Mouse (Mus musculus) midbrain, embryonic 13.5 days (tissue): ENCODE results near the gene Atp6v0a1. TPM values are rescaled to one million over a fixed set of nuclear protein-coding genes. Genes with fewer than 3 reads are reported as not detected.
A peak's percentile ranks its signal among the peaks of the same experiment; 100 is the strongest.

ENCODE experiments used
- ATAC-seq: fragments of 200-750 bp; cut with Nextera tagmentation; 2 replicates; pipeline ENCODE4 v1.8.0; 2017; ENCODE audit warnings: mild to moderate bottlenecking, moderate TSS enrichment, moderate library complexity
- H3K27ac ChIP-seq: fragments of 300-500 bp; sonication (generic); 2 replicates; pipeline ENCODE4 v1.5.1; 2015; ENCODE audit warnings: inconsistent platforms, mild to moderate bottlenecking, moderate library complexity
- H3K27me3 ChIP-seq: fragments of 300-500 bp; sonication (generic); 2 replicates; pipeline ENCODE4 v1.6.1; 2015; ENCODE audit warnings: mild to moderate bottlenecking, inconsistent platforms
- H3K36me3 ChIP-seq: fragments of 300-500 bp; sonication (generic); 2 replicates; pipeline ENCODE4 v1.6.1; 2015; ENCODE audit warnings: mild to moderate bottlenecking, inconsistent platforms
- H3K4me1 ChIP-seq: fragments of 300-500 bp; sonication (generic); replicated peaks from 2 replicates; pipeline ENCODE4 v1.6.1; 2015; ENCODE audit warnings: inconsistent platforms
- H3K4me2 ChIP-seq: fragments of 300-500 bp; sonication (generic); replicated peaks from 2 replicates; pipeline ENCODE4 v1.6.1; 2015; ENCODE audit warnings: moderate library complexity, mild to moderate bottlenecking, inconsistent platforms
- H3K4me3 ChIP-seq: fragments of 300-500 bp; sonication (generic); replicated peaks from 2 replicates; pipeline ENCODE4 v1.5.1; 2015; ENCODE audit warnings: mild to moderate bottlenecking, inconsistent platforms
- H3K9ac ChIP-seq: fragments of 300-500 bp; sonication (generic); replicated peaks from 2 replicates; pipeline ENCODE4 v1.6.1; 2015; ENCODE audit warnings: mild to moderate bottlenecking, inconsistent platforms
- H3K9me3 ChIP-seq: fragments of 300-500 bp; sonication (generic); 2 replicates; pipeline ENCODE4 v1.6.1; 2016; ENCODE audit warnings: mild to moderate bottlenecking, inconsistent platforms
- WGBS: fragments of 180-500 bp; shearing (Covaris S2); methylation state at CpG from one replicate; pipeline ENCODE4 v1.1.7; 2015; 5-methylcytosine and 5-hydroxymethylcytosine counted together
- polyA plus RNA-seq: library from polyadenylated mRNA; unstranded; fragments of >200 nt; fragmentation: Nextera tagmentation; extraction: Ambion mirVana; gene quantifications from 2 replicates; pipeline ENCODE4 v1.2.1, GENCODE M21; 2015

The Atp6v0a1 gene
- polyA plus RNA-seq, 1 experiment from 2014 or later = 90.8 TPM

DNA sequence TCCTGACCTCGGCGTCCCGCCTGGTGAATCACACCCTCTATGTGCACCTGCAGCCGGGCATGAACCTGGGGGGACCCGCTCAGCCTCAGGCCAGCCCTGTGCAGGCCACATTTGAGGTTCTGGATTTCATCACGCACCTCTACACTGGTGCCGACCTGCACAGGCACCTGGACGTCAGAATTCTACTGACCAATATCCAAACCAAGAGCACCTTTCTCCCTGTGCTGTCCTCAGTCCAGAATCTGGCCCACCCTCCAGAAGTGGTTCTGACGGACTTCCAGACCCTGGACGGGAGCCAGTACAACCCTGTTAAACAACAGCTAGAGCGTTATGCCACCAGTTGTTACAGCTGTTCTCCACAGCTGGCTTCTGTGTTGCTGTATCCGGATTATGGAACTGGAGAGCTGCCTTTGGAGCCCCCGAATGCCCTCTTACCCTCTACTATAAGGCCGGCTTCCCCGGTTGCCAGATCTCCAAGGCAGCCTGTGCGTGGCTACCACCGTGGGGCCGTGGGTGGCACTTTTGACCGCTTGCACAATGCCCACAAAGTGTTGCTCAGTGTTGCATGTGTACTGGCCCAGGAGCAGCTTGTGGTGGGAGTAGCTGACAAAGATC, 73.9 kb downstream of the Atp6v0a1 start:
- H3K9me3 ChIP-seq = no peaks in the 10 kb centered on the region
- 39% methylated on average over 19 of the region's 19 CpGs for WGBS
- ATAC-seq = peak; percentile 40
- H3K36me3 ChIP-seq = peaks cover 10% of the 10 kb centered on the region; the same call in 1 of the 2 replicates
- H3K27ac ChIP-seq = peak overlapping the region; percentile 90
- peaks cover 33% of the 10 kb centered on the region for H3K27me3 ChIP-seq
- peak overlapping the region; percentile 93 for H3K4me2 ChIP-seq
- peak overlapping the region; percentile 93 for H3K9ac ChIP-seq
- H3K4me3 ChIP-seq = peak overlapping the region; percentile 87
- H3K4me1 ChIP-seq = peaks cover 50% of the 10 kb centered on the region

DNA sequence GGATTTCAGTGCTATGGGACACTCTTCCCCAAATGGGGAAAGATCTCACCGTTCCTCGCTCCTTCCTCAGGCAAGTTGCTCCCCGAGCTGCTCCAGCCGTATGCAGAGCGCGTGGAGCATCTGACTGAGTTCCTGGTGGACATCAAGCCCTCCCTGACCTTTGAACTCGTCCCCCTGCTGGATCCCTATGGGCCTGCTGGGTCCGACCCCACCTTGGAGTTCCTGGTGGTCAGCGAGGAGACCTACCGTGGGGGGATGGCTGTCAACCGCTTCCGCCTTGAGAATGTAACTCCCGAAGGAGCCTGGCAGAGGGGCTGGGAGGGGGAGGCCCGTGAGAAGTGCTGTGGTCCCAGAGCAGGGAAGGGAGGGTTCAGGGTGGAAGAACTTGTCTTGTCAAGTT, 75.0 kb downstream of the Atp6v0a1 start:
- Histone ChIP-seq H3K27ac (no peak overlapping the region), H3K4me2 (no peak overlapping the region), H3K9me3 (no peaks in the 10 kb centered on the region), H3K9ac (no peak overlapping the region; the same call in 1 of the 2 replicates), H3K27me3 (peaks cover 22% of the 10 kb centered on the region), H3K4me1 (peaks cover 55% of the 10 kb centered on the region), H3K36me3 (peaks cover 13% of the 10 kb centered on the region), H3K4me3 (no peak overlapping the region)
- ATAC-seq = no peak
- 84% methylated on average over 14 of the region's 14 CpGs for WGBS

DNA sequence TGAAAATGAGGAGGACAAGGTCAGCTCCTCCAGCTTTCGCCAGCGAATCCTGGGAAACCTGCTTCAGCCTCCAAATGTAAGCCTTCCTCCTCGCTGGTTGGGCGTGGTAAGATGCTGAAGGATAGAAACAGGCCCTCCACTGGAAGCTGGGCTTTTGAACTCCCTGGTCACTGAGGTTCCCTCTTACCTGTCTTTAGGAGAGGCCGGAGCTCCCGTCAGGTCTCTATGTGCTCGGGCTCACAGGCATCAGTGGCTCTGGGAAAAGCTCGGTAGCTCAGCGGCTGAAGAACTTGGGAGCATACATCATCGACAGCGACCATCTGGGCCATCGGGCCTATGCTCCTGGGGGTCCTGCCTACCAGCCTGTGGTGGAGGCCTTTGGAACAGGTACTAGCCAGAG, 75.6 kb downstream of the Atp6v0a1 start:
- H3K4me1 ChIP-seq = peaks cover 51% of the 10 kb centered on the region
- no peak overlapping the region for H3K27ac ChIP-seq
- no peak overlapping the region for H3K4me3 ChIP-seq
- H3K36me3 ChIP-seq = peaks cover 19% of the 10 kb centered on the region
- H3K27me3 ChIP-seq = peaks cover 17% of the 10 kb centered on the region
- WGBS = 95% methylated on average over 12 of the region's 12 CpGs
- H3K9me3 ChIP-seq = no peaks in the 10 kb centered on the region
- 0 out of 2 replicates have a peak overlapping the region, but pooled peaks have one; percentile 11 for H3K9ac ChIP-seq
- ATAC-seq = no peak
- no peak overlapping the region for H3K4me2 ChIP-seq

DNA sequence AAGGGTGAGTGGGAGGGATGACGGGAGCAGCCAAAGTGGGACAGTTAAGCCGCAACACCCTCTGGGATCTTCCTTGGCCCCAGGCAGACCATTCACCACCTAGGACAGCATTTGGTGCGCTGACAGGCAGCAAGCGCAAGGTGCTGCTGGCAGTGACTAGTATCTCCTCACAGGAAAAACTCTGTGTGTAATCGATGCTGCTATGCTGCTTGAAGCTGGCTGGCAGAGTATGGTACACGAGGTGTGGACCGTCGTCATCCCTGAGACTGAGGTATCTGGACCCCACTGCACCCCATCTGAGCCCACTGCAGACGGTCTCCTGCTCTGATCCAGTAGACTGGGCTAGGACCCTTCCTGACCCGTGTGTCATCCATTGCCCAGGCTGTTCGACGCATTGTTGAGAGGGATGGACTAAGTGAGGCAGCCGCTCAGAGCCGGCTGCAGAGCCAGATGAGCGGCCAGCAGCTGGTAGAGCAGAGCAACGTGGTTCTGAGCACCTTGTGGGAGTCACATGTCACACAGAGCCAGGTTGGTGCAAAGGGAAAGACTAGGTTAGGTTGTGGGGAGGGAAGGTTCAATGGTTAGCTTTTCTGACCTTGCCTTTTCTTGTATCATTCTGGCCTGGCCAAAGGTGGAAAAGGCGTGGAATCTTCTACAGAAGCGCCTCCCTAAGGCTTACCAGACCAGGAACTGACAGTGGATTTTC, 76.5 kb downstream of the Atp6v0a1 start:
- Histone ChIP-seq H3K4me3 (0 out of 2 replicates have a peak overlapping the region, but pooled peaks have one; percentile 79), H3K27me3 (peaks cover 7% of the 10 kb centered on the region), H3K27ac (no peak overlapping the region), H3K36me3 (peaks cover 29% of the 10 kb centered on the region), H3K9ac (0 out of 2 replicates have a peak overlapping the region, but pooled peaks have one; percentile 54), H3K9me3 (no peaks in the 10 kb centered on the region), H3K4me2 (peak overlapping the region; percentile 96; the same call in 1 of the 2 replicates), H3K4me1 (peaks cover 50% of the 10 kb centered on the region)
- ATAC-seq = no peak
- 91% methylated on average over 18 of the region's 18 CpGs for WGBS

DNA sequence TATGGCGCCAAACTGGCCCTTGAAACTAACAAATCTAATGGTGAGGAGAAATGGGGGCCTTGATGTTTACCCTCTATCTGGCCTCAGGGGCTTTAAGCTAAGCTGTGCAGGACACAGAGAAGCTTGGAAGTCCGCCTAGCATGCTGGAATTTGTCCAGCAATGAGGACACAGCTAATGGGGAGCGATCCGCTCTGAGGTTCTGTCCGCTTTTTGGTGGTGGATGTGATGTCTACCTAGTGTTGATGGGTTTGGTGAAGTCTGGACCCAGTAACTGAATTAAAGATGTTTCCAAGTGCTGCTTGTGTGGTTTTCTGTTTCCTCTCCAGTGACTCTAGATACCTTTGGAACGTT, 77.0 kb downstream of the Atp6v0a1 start:
- peaks cover 2% of the 10 kb centered on the region for H3K27me3 ChIP-seq
- no peaks in the 10 kb centered on the region for H3K9me3 ChIP-seq
- peak overlapping the region; percentile 88 for H3K27ac ChIP-seq
- 85% methylated on average over 6 of the region's 6 CpGs for WGBS
- H3K36me3 ChIP-seq = peaks cover 34% of the 10 kb centered on the region
- H3K4me2 ChIP-seq = peak overlapping the region; percentile 96
- H3K4me3 ChIP-seq = peak overlapping the region; percentile 79
- peak overlapping the region; percentile 54; the same call in 1 of the 2 replicates for H3K9ac ChIP-seq
- H3K4me1 ChIP-seq = peaks cover 48% of the 10 kb centered on the region
- ATAC-seq = no peak

DNA sequence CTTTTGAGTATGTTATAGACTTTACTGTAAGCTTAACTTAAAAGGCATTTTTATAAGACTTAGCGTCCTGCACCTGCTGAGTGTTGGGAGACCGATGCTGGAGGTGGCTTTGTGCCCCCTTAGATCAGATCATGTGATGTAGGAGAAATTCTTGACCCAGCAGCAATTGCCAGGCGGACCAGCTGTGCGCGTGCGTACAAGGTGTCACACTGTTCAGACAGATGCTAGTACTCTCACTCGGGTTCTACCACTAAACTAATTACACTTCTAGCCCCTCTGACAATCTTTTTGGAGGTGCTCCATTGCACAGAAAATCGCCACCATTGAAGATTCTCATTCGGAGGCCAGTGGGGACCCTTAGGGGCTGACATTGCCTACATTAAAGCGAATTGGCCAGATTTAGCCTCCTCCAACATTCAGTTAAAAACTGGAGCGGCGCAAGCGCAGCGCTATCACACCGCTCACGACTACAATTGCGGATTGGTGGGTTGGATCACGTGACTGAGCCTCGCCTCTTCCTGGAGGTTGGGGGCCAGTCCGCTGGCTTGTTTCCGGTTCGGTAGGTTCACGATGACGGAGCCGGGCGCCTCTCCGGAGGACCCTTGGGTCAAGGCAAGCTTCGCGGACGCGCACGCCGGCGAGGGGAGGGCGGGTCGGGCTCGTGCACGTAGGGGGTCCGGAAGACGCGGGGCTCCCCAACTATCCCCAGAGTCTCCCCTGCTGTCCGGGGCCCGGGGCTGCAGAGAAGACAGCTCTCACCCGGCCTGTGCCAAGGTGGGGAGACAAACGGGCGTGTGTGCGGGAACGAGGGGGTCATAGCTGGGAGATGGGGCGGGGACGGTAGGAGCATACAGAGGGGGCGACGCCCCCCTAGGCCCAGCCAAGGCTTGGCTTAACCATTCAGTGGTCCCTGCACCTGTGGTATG, 77.8 kb downstream of the Atp6v0a1 start, which contains the start of gene Mlx:
Gene Mlx, plus strand, starts transcription at position 522 of the 926 bp plus-strand sequence.
- Histone ChIP-seq H3K27me3 (no peaks in the 10 kb centered on the region), H3K9ac (peak within 1 kb of the TSS; percentile 91), H3K4me1 (peaks cover 41% of the 10 kb centered on the region), H3K9me3 (no peaks in the 10 kb centered on the region), H3K36me3 (peaks cover 41% of the 10 kb centered on the region), H3K4me2 (peak within 1 kb of the TSS; percentile 96), H3K27ac (peak within 1 kb of the TSS; percentile 88), H3K4me3 (peak within 1 kb of the TSS; percentile 79)
- peak; percentile 82 for ATAC-seq
- 1% methylated on average over 52 of the region's 52 CpGs for WGBS

DNA sequence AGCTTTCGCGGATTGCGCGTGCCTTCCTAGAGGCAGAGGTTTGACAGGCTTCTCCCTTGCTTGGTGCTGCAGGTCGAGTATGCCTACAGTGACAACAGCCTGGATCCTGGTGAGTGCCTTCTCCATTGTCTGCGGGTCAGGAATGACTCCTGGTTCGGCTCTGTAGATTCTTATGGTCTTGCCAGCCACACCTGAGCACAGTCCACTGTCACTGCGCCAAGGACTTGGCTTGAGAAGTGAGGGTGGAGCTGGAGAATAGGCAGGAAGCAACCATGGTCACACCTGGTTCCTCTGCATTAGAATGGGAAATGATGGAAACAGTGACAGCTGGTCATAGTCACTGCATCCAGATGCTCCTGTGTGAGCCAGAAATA, 78.4 kb downstream of the Atp6v0a1 start:
- Histone ChIP-seq H3K36me3 (peaks cover 48% of the 10 kb centered on the region), H3K27ac (peak overlapping the region; percentile 88), H3K27me3 (no peaks in the 10 kb centered on the region), H3K9ac (peak overlapping the region; percentile 91), H3K4me3 (peak overlapping the region; percentile 79), H3K4me1 (peaks cover 41% of the 10 kb centered on the region), H3K9me3 (no peaks in the 10 kb centered on the region), H3K4me2 (peak overlapping the region; percentile 96)
- no peak; the same call in 1 of the 2 replicates for ATAC-seq
- 12% methylated on average over 8 of the region's 8 CpGs for WGBS

DNA sequence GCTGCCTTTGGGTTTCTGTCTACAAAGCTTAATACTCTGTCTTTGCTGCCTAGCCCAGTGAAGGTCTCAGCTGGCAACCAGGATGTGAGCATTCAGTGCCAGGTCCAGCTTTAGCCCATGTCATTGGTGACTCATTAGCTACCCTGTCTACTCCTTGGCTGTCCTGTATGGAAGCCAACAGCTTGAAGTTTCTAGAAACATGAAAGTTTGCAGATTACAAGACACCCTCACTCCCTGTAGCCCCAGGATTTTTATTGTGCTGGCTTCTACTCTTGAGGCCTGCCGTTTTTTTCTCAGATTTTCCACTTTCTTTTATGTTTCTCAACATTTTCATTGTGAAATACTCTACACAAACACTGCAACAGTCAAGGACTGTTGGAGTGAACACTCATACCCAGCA, 80.7 kb downstream of the Atp6v0a1 start:
- H3K4me3 ChIP-seq = no peak overlapping the region
- no peak for ATAC-seq
- no peak overlapping the region for H3K9ac ChIP-seq
- H3K4me2 ChIP-seq = no peak overlapping the region
- peaks cover 56% of the 10 kb centered on the region for H3K36me3 ChIP-seq
- H3K27ac ChIP-seq = no peak overlapping the region
- H3K9me3 ChIP-seq = no peaks in the 10 kb centered on the region
- H3K27me3 ChIP-seq = no peaks in the 10 kb centered on the region
- H3K4me1 ChIP-seq = peaks cover 42% of the 10 kb centered on the region
- WGBS = 91% methylated on average over 1 of the region's 1 CpGs

DNA sequence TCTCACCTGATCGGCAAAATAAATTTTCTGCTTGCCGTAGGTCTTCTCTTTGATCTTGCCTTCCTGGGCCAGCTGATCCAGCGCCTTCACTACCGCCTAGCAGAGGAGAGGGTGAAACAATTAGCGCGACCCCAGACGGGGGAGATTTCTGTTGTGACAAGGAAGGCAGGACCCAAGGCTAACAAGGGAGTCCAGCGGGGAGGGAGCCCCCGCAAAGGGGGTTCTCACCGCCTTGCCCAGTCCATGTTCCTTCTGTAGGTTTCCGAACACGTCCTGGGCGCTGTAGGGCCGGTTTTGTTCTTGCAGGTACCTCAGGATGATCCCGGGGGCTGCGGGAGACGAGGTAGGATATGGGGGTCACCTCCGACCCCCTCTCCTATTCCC, 85.7 kb downstream of the Atp6v0a1 start:
- WGBS = under 1% methylated on average over 18 of the region's 18 CpGs
- Histone ChIP-seq H3K27me3 (no peaks in the 10 kb centered on the region), H3K36me3 (peaks cover 72% of the 10 kb centered on the region), H3K9me3 (no peaks in the 10 kb centered on the region), H3K4me1 (peaks cover 22% of the 10 kb centered on the region), H3K4me2 (peak overlapping the region; percentile 96), H3K9ac (peak overlapping the region; percentile 76), H3K4me3 (peak overlapping the region; percentile 65), H3K27ac (peak overlapping the region; percentile 87; the same call in 1 of the 2 replicates)
- ATAC-seq = no peak

DNA sequence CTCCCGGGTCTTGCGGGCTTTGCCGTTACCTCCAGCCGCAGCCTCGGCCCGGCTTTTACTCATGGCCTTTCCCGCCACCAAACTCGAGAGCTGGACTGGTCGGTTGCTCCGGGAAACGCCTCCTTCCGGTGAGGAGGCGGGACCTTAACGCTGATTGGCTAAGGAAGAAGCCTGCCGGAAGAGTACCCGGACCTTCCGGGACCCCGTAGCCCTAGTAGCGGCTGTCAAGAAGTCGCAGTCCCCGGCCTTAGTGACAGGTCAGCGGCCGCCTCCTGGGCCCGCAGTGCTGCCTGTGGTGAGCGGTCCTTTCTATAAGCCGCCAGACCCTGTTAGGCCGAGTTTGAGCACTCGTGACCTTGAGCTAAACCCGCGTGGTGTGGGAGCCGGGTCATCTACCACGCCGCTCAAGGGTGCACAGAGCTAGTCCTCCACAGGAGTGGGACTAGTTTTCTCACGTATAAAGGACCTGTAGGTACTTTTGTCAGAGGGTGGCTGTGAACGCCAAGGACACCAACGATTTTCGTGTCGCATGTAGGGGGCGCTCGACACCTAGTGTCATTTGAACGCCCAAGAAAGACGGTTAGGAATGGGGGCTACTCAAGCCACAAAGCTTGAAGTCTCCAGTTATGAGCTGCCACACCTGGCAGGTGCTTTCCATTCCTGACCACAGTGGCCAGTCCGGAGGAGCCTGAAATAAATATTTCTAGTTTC, 86.2 kb downstream of the Atp6v0a1 start, which contains the start of gene Psmc3ip:
Gene Psmc3ip, minus strand, starts transcription at position 123 of the 711 bp plus-strand sequence.
- peak; percentile 98 for ATAC-seq
- H3K4me1 ChIP-seq = peaks cover 22% of the 10 kb centered on the region
- H3K27me3 ChIP-seq = no peaks in the 10 kb centered on the region
- H3K4me2 ChIP-seq = peak within 1 kb of the TSS; percentile 96
- WGBS = under 1% methylated on average over 43 of the region's 43 CpGs
- peak within 1 kb of the TSS; percentile 87 for H3K27ac ChIP-seq
- H3K9ac ChIP-seq = peak within 1 kb of the TSS; percentile 77
- H3K4me3 ChIP-seq = peak within 1 kb of the TSS; percentile 65
- no peaks in the 10 kb centered on the region for H3K9me3 ChIP-seq
- peaks cover 72% of the 10 kb centered on the region for H3K36me3 ChIP-seq

DNA sequence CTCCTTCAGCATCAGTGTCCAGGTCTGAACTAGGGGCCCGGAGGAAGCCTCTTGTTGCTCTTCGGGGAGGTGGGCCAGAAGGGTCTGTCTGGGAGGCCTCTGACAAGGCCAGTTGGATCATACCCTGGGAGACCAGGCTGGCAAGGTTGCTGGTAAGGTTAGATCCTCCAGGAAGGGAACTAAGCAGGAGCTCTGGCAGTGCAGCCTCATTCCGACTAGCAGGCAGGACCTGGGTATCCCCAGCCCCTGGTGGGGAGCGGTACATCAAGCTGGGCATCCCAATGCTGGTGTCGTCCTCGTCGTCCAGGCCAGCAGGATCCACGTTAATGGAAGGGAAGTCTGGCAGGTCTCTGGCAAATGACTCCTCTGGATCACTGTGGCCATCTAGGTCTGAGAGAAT, 89.0 kb downstream of the Atp6v0a1 start:
- H3K36me3 ChIP-seq = peaks cover 70% of the 10 kb centered on the region

More for the DNA sequence above, 89.0 kb downstream of the Atp6v0a1 start:
- H3K27ac ChIP-seq = no peak overlapping the region
- peaks cover 22% of the 10 kb centered on the region for H3K4me1 ChIP-seq
- ATAC-seq = no peak
- no peaks in the 10 kb centered on the region for H3K9me3 ChIP-seq
- no peak overlapping the region for H3K9ac ChIP-seq
- no peak overlapping the region for H3K4me2 ChIP-seq
- no peaks in the 10 kb centered on the region for H3K27me3 ChIP-seq
- WGBS = 92% methylated on average over 8 of the region's 8 CpGs
- H3K4me3 ChIP-seq = no peak overlapping the region
